Mouse (Mus musculus) ES-E14 (cell line): Measurements from ENCODE around the gene Sh3yl1. TPM values are rescaled to one million over a fixed set of nuclear protein-coding genes. Genes with fewer than 3 reads are reported as not detected.
A peak's percentile ranks its signal among the peaks of the same experiment; 100 is the strongest.

ENCODE experiments used
- DNase-seq: peaks from one replicate; pipeline ENCODE4 v3.0.0-alpha.2; 2013; ENCODE audit warnings: low read depth, low spot score
- H3K27ac ChIP-seq: 2 replicates; pipeline ENCODE4 v1.5.1; 2012; ENCODE audit warnings: low read depth, mild to moderate bottlenecking, low read length, moderate library complexity, mixed read lengths; ENCODE audit not compliant: poor library complexity, insufficient read depth, severe bottlenecking
- H3K36me3 ChIP-seq: 2 replicates; pipeline ENCODE4 v1.6.1; 2012; ENCODE audit warnings: mild to moderate bottlenecking, low read length, moderate library complexity, mixed read lengths; ENCODE audit not compliant: control insufficient read depth, poor library complexity, insufficient read depth, severe bottlenecking
- H3K4me1 ChIP-seq, 2 experiments: fragments of 150-350 bp in 1 of 2; sonication (generic) in 1 of 2; 2 replicates each; pipeline ENCODE4 v1.6.1; 2012; ENCODE audit warnings: low read length in 2 of 2, mild to moderate bottlenecking in 1 of 2, mixed read lengths in 1 of 2; ENCODE audit not compliant: control insufficient read depth in 2 of 2, insufficient read depth in 2 of 2, poor library complexity in 1 of 2
- H3K4me3 ChIP-seq, 2 experiments: fragments of 150-350 bp in 1 of 2; sonication (generic) in 1 of 2; 2 replicates each; pipeline ENCODE4 v1.5.1; 2012; ENCODE audit warnings: low read length in 2 of 2, low read depth in 1 of 2, mild to moderate bottlenecking in 1 of 2, mixed read lengths in 1 of 2; ENCODE audit not compliant: insufficient read depth in 1 of 2, poor library complexity in 1 of 2, severe bottlenecking in 1 of 2
- H3K9ac ChIP-seq: 2 replicates; pipeline ENCODE4 v1.6.1; 2012; ENCODE audit warnings: low read depth, mild to moderate bottlenecking, low read length, mixed read lengths; ENCODE audit not compliant: poor library complexity, insufficient read depth, severe bottlenecking
- H3K9me3 ChIP-seq: fragments of 150-350 bp; sonication (generic); 2 replicates; pipeline ENCODE4 v1.6.1; 2012; ENCODE audit warnings: low read depth, mild to moderate bottlenecking, low read length; ENCODE audit not compliant: control insufficient read depth, insufficient read depth
- CHD2 ChIP-seq: IDR thresholded peaks from 2 replicates; pipeline ENCODE4 v1.6.1; 2014; ENCODE audit warnings: mild to moderate bottlenecking, low read depth, low read length, inconsistent platforms
- HCFC1 ChIP-seq: IDR thresholded peaks from 2 replicates; pipeline ENCODE4 v1.6.1; 2012; ENCODE audit warnings: low read length, inconsistent platforms, borderline replicate concordance; ENCODE audit not compliant: insufficient read depth
- MAFK ChIP-seq: IDR thresholded peaks from 2 replicates; pipeline ENCODE4 v1.6.1; 2014; ENCODE audit warnings: mild to moderate bottlenecking, low read depth, low read length, inconsistent platforms; ENCODE audit not compliant: insufficient read depth
- ZC3H11A ChIP-seq: IDR thresholded peaks from 2 replicates; pipeline ENCODE4 v1.6.1; 2012; ENCODE audit warnings: low read depth, mild to moderate bottlenecking, inconsistent platforms, low read length, borderline replicate concordance
- ZNF384 ChIP-seq: IDR thresholded peaks from 2 replicates; pipeline ENCODE4 v1.6.1; 2012; ENCODE audit warnings: low read depth, low read length, inconsistent platforms
- in situ Hi-C, 2 experiments: fragments of 600-800 bp; cut with MboI; formaldehyde crosslinking; loops; one replicate each; pipeline ENCODE4 v1.15.1; 2025; ENCODE audit warnings: low sequenced_read_pairs in 2 of 2, inconsistent platforms in 1 of 2; ENCODE audit not compliant: unreplicated experiment in 2 of 2
- total RNA-seq: library from RNA; depleted of rRNA; stranded (reverse); fragments of 300-350 nt; gene quantifications from 2 replicates; pipeline ENCODE4 v1.2.3, GENCODE M21; 2012

Sh3yl1 gene
- total RNA-seq, 1 experiment = 4.2 TPM

GRCm38 (mm10) chr12:30912048-30912381 lies 547 bp downstream of the Sh3yl1 start:
- DNase-seq = no peak
- H3K9ac ChIP-seq = peak overlapping the region; percentile 60
- TF ChIP-seq CHD2 (no peak), HCFC1 (no peak), ZC3H11A (no peak), ZNF384 (no peak), MAFK (no peak)
- H3K4me1 ChIP-seq = no peaks in the 10 kb centered on the region
- peak overlapping the region; percentile 77 to 97 for H3K4me3 ChIP-seq
- no peak overlapping the region for H3K27ac ChIP-seq
- no peaks in the 10 kb centered on the region for H3K36me3 ChIP-seq
- H3K9me3 ChIP-seq = no peaks in the 10 kb centered on the region
- in situ Hi-C loops = no loop called here

- no peak overlapping the region for H3K4me3 ChIP-seq
These were observed 1.4 kb downstream of the Sh3yl1 start for GRCm38 (mm10) chr12:30912840-30913239.

GRCm38 (mm10) chr12:30922401-30922800 lies 10.9 kb downstream of the Sh3yl1 start:
- Histone ChIP-seq H3K4me1 (no peaks in the 10 kb centered on the region), H3K36me3 (no peaks in the 10 kb centered on the region), H3K9me3 (no peaks in the 10 kb centered on the region), H3K4me3 (no peak overlapping the region), H3K27ac (no peak overlapping the region), H3K9ac (no peak overlapping the region)
- in situ Hi-C loops = no loop called here
- DNase-seq = no peak
- TF ChIP-seq HCFC1 (no peak), CHD2 (peak; percentile 54; the same call in 1 of the 2 replicates)

More at GRCm38 (mm10) chr12:30912840-30913239, 1.4 kb downstream of the Sh3yl1 start:
- no peak overlapping the region for H3K9ac ChIP-seq
- no peak overlapping the region for H3K27ac ChIP-seq
- in situ Hi-C loops = no loop called here
- H3K9me3 ChIP-seq = no peaks in the 10 kb centered on the region
- no peaks in the 10 kb centered on the region for H3K4me1 ChIP-seq
- TF ChIP-seq HCFC1 = no peak
- no peak for TF ChIP-seq ZC3H11A
- no peak for TF ChIP-seq MAFK
- H3K36me3 ChIP-seq = no peaks in the 10 kb centered on the region
- DNase-seq = no peak

GRCm38 (mm10) chr12:30928182-30928581 lies 16.7 kb downstream of the Sh3yl1 start:
- in situ Hi-C loops = no loop called here
- DNase-seq = no peak
- no peak overlapping the region for H3K4me3 ChIP-seq

GRCm38 (mm10) chr12:30933299-30933698 lies 21.8 kb downstream of the Sh3yl1 start:
- no peak overlapping the region for H3K9ac ChIP-seq
- H3K4me1 ChIP-seq = no peaks in the 10 kb centered on the region
- TF ChIP-seq ZNF384 (no peak), HCFC1 (no peak), ZC3H11A (no peak), MAFK (no peak), CHD2 (no peak)
- no peak overlapping the region for H3K27ac ChIP-seq
- DNase-seq = no peak
- no peaks in the 10 kb centered on the region for H3K36me3 ChIP-seq
- in situ Hi-C loops = no loop called here
- no peaks in the 10 kb centered on the region for H3K9me3 ChIP-seq
- no peak overlapping the region for H3K4me3 ChIP-seq

More at GRCm38 (mm10) chr12:30928182-30928581, 16.7 kb downstream of the Sh3yl1 start:
- Histone ChIP-seq H3K27ac (no peak overlapping the region), H3K36me3 (no peaks in the 10 kb centered on the region), H3K9ac (no peak overlapping the region), H3K4me1 (no peaks in the 10 kb centered on the region), H3K9me3 (no peaks in the 10 kb centered on the region)
- no peak for TF ChIP-seq CHD2
- TF ChIP-seq ZNF384 = no peak
- no peak for TF ChIP-seq HCFC1
- TF ChIP-seq MAFK = no peak
- no peak for TF ChIP-seq ZC3H11A
